Mouse (Mus musculus): ENCODE measurements around the gene Mob3b. TPM values are rescaled to one million over a fixed set of nuclear protein-coding genes. Genes with fewer than 3 reads are reported as not detected.

Mob3b gene
- 2.6 and 5.5 TPM in 2 replicates for total RNA-seq (2017)

- ATAC-seq (ENCODE audit: extremely low read depth, insufficient number of reproducible peaks, low FRiP score, poor library complexity, severe bottlenecking) = peak; percentile 82
Measured at GRCm38 (mm10) chr4:35156751-35157611, at the start of gene Mob3b. TSS of gene Mob3b (minus strand) at chr4:35157484.

GRCm38 (mm10) chr4:35204659-35205058 lies 47.4 kb upstream of the Mob3b start:
- ATAC-seq (ENCODE audit: extremely low read depth, insufficient number of reproducible peaks, low FRiP score, poor library complexity, severe bottlenecking) = no peak

DNA sequence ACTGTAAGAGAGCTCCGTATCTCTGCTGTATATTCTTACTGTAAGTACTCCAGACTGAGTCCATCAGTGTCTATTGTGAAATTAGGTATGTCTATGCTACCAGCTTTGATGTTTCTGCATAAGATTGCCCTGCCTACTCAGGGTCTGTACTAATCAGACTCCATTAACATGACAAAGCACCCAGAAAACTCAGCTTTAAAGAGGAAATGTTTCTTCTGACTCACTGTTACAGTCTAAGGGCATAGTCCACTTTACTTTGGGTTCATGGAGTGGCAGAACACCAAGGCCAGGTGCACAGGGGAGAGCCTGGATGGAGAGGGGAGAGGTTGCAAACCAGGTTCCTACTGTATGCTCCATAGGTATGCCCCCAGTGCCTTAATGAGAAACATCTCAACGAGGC lies 46.4 kb upstream of the Mob3b start:
- ATAC-seq (ENCODE audit: extremely low read depth, insufficient number of reproducible peaks, low FRiP score, poor library complexity, severe bottlenecking) = no peak

GRCm38 (mm10) chr4:35201700-35202099 lies 44.4 kb upstream of the Mob3b start:
- ATAC-seq (ENCODE audit: extremely low read depth, insufficient number of reproducible peaks, low FRiP score, poor library complexity, severe bottlenecking) = no peak

- no peak for ATAC-seq (ENCODE audit: extremely low read depth, insufficient number of reproducible peaks, low FRiP score, poor library complexity, severe bottlenecking)
Measured at GRCm38 (mm10) chr4:35192725-35193124, 35.4 kb upstream of the Mob3b start.

DNA sequence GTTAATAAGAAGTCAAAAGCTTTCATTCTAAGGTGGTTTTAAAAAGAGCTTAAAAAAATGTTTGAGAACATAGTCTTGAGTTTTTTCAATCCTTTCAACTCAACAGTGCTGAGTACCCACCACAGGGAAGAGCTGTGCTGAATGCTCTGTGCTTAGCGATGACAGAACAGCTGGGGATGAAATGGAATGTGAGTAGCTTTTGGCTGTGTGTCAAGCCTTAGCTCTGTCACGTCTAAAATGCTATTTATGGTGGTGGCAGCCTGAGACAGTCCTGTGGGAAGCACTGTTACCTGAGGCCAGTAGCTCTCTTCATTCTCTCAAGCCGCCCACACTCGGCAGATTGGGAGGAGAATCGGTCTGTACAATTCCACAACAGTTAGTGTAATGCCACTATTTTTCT lies 32.5 kb upstream of the Mob3b start:
- ATAC-seq (ENCODE audit: extremely low read depth, insufficient number of reproducible peaks, low FRiP score, poor library complexity, severe bottlenecking) = no peak

- no peak for ATAC-seq (ENCODE audit: extremely low read depth, insufficient number of reproducible peaks, low FRiP score, poor library complexity, severe bottlenecking)
Measured at GRCm38 (mm10) chr4:35187617-35188326, 30.5 kb upstream of the Mob3b start.

- no peak for ATAC-seq (ENCODE audit: extremely low read depth, insufficient number of reproducible peaks, low FRiP score, poor library complexity, severe bottlenecking)
Measured at GRCm38 (mm10) chr4:35177926-35178645, 20.8 kb upstream of the Mob3b start.

GRCm38 (mm10) chr4:35175566-35175965 lies 18.3 kb upstream of the Mob3b start:
- no peak for ATAC-seq (ENCODE audit: extremely low read depth, insufficient number of reproducible peaks, low FRiP score, poor library complexity, severe bottlenecking)

DNA sequence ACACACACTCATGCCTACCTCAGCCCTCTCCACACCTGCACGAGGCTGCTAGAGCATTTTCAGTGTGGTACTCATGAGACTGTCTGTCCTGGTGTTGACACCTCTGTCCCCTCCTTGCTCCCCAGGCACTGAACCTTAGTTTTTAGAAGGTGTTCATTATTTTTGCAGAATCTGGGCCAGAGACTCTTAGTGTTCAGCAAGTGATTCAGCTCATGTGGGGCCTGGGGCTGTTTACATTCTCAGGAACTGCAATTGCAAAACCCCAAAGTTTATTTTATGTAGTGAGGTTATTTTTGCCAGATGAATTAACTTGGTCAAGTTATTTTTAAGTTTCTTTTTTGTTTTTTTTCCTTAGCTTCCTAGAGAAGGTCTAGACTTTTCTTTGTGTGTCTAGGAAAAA lies 16.3 kb upstream of the Mob3b start:
- no peak for ATAC-seq (ENCODE audit: extremely low read depth, insufficient number of reproducible peaks, low FRiP score, poor library complexity, severe bottlenecking)

DNA sequence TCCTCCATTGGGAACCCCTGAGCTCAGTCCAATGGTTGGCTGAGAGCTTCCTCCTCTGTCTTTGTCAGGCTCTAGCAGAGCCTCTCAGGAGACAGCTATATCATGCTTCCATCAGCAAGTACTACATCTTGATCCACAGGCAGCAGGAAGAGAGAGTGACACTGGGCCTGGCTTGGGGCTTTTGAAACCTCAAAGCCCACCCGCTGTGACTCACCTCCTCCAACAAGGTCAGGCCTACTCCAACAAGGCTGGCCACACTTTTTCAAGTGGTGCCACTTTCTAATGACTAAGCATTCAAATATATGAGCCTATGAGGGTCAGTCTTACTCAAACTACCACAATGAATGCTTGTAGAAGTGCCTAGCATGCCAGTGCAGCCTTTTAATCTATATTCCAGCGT lies 15.2 kb upstream of the Mob3b start:
- no peak for ATAC-seq (ENCODE audit: extremely low read depth, insufficient number of reproducible peaks, low FRiP score, poor library complexity, severe bottlenecking)

GRCm38 (mm10) chr4:35169571-35170125 lies 12.4 kb upstream of the Mob3b start:
- no peak for ATAC-seq (ENCODE audit: extremely low read depth, insufficient number of reproducible peaks, low FRiP score, poor library complexity, severe bottlenecking)

DNA sequence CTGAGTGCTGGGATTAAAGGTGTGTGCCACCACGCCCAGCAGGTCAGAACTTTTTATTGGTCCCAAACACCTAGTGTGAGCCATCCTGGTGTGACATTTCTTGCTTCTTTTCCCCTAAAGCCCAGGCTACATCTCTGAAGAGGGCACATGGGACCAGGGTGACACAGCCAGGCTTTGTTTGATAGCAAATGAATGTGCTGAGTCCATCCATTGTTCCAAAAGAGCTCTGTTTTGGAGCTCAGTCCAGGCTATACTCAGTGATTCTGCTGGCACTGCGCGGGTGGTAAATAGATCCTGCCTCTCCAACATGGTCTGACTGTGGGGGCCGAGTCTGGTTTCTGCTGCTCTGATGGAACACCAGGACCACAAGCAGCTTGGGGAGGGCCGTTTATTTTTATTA lies 10.6 kb upstream of the Mob3b start:
- no peak for ATAC-seq (ENCODE audit: extremely low read depth, insufficient number of reproducible peaks, low FRiP score, poor library complexity, severe bottlenecking)

GRCm38 (mm10) chr4:35165947-35166346 lies 8.7 kb upstream of the Mob3b start:
- ATAC-seq (ENCODE audit: extremely low read depth, insufficient number of reproducible peaks, low FRiP score, poor library complexity, severe bottlenecking) = no peak

GRCm38 (mm10) chr4:35165275-35165674 lies 8.0 kb upstream of the Mob3b start:
- ATAC-seq (ENCODE audit: extremely low read depth, insufficient number of reproducible peaks, low FRiP score, poor library complexity, severe bottlenecking) = no peak

DNA sequence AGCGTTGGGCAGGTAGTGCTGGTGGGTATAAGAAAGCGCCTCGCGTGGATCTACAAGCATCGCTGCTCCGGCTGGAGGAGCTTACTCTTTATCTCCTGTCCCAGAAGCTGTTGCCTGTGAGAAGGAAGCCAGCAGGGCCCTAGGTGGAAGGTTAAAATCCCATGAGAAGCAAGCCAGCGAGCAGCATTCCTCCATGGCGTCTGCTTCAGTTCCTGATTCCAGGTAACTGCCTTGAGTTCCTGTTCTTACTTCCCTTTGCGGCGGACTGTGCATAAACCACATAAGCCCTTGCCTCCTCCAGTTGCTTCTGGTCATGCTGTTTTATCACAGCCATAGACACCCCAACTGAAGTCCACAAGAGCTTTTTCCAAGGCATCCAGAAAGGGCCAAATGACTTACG lies 531 bp upstream of the Mob3b start:
- 0 out of 2 replicates have a peak, but pooled peaks have one; percentile 10 for ATAC-seq (ENCODE audit: extremely low read depth, insufficient number of reproducible peaks, low FRiP score, poor library complexity, severe bottlenecking)

DNA sequence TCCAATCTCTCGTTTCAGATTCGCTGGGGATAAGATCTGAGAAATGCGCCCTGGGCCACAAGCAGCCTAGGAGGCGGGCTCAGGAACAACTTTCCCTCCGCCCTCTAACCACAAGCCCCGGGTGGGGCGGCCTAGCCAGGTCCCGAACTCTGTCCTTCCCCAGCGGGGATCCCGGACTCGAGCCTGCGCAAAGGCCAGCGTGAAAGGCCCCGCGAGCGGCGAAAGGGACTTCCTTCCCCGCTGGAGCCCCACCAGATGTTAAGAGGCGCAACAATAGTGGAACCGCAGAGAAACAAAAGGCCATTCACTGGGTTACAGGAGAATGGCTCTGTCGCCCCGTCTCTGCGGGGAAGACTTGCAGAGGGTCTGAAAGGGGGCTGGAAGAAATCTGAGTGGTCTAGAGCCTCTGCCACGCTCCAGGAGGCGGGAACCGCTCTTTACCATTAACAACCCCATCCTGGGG lies 1.1 kb downstream of the Mob3b start:
- peak; percentile 27; the same call in 1 of the 2 replicates for ATAC-seq (ENCODE audit: extremely low read depth, insufficient number of reproducible peaks, low FRiP score, poor library complexity, severe bottlenecking)

GRCm38 (mm10) chr4:35155132-35155922 lies 2.0 kb downstream of the Mob3b start:
- ATAC-seq (ENCODE audit: extremely low read depth, insufficient number of reproducible peaks, low FRiP score, poor library complexity, severe bottlenecking) = peak; percentile 37

All from neutrophil, adult 5-6 weeks (primary cell).